Comparison of ENCODE assay signal across 11 mouse cellular contexts in the genomic region with DNA sequence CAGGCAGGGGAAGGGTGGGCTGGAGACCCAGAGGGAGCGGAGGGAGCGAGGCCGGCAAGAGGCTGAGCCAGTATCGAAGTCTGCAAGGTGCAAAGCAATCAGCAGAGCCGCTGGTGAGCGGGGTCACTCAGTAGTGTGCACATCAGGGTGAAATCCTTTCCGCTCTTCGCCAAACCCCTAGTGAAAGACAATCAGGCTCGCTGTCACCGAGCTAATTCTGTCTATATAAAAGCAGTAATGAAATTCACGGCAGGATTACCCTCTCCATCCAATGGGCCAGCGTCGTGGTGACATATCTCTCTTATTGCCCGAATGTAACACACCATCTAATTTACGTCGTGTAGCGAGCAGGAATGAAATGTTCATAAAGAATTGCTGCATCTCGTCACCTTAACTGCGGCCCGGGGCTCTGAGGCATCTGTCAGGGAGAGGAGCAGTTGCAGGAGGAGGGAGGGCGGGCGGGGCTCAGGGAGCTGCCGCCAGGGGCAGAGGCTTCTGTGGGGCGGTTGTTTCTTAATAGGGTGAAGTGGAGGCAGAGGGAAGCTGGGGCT. TPM values are rescaled to one million over a fixed set of nuclear protein-coding genes. Genes with fewer than 3 reads are reported as not detected.
DNase-seq lines count a peak whose midpoint lies in the region; ATAC-seq lines count a peak whose summit lies in the region.
"Had no signal": no experiment of that assay in that cellular context is flagged by ENCODE, and none has a peak within 500 bp of the region (broad histone marks: within the 10 kb centered on the region; RNA-seq: fewer than 3 reads in every experiment).

No protein-coding gene starts in this region.

- H3K36me3 ChIP-seq in heart, embryonic 10.5 days: no peaks in the 10 kb centered on the region
- H3K36me3 ChIP-seq in forebrain, embryonic 16.5 days (ENCODE audit: control insufficient read depth, insufficient read depth): no peaks in the 10 kb centered on the region
- H3K36me3 ChIP-seq in midbrain, embryonic 12.5 days: no peaks in the 10 kb centered on the region
- H3K36me3 ChIP-seq: limb, embryonic 15.5 days had no signal

- no peak overlapping the region for H3K9ac ChIP-seq in forebrain, embryonic 16.5 days (replicated peaks; ENCODE audit: low read depth, low read length)
- H3K9ac ChIP-seq in midbrain, embryonic 12.5 days (replicated peaks): peak overlapping the region; percentile 26
- H3K9ac ChIP-seq: limb, embryonic 15.5 days had no signal

- peaks cover 23% of the 10 kb centered on the region for H3K4me1 ChIP-seq in heart, embryonic 10.5 days
- peaks cover 18% of the 10 kb centered on the region for H3K4me1 ChIP-seq in forebrain, embryonic 16.5 days (replicated peaks; ENCODE audit: control insufficient read depth, insufficient read depth, low read length)
- H3K4me1 ChIP-seq in midbrain, embryonic 12.5 days: peaks cover 22% of the 10 kb centered on the region

- WGBS in heart, embryonic 10.5 days: 7% methylated on average over 24 of the region's 24 CpGs
- WGBS in forebrain, embryonic 16.5 days: 3% methylated on average over 23 of the region's 24 CpGs
- 3% methylated on average over 24 of the region's 24 CpGs for WGBS in midbrain, embryonic 12.5 days

- no peak for DNase-seq in heart, embryonic 10.5 days (ENCODE audit: low spot score)
- DNase-seq in heart, adult 9 months (ENCODE audit: low spot score in 2 of 2): no peak
- DNase-seq in ZHBTc4 (ENCODE audit: low read depth, low spot score) (peak; percentile 40), adipocyte (ENCODE audit: low spot score) (no peak)
- no peak for DNase-seq in right cerebral cortex, postnatal 25 days

- H3K27ac ChIP-seq in heart, embryonic 10.5 days: 0 out of 2 replicates have a peak overlapping the region, but pooled peaks have one; percentile 11
- no peak overlapping the region for H3K27ac ChIP-seq in forebrain, embryonic 16.5 days (ENCODE audit: low read length)
- H3K27ac ChIP-seq in midbrain, embryonic 12.5 days (replicated peaks): peak overlapping the region; percentile 54; the same call in 1 of the 2 replicates
- H3K27ac ChIP-seq: limb, embryonic 15.5 days had no signal

- H3K9me3 ChIP-seq in heart, embryonic 10.5 days: no peaks in the 10 kb centered on the region
- H3K9me3 ChIP-seq in forebrain, embryonic 16.5 days (ENCODE audit: control insufficient read depth, low read length): no peaks in the 10 kb centered on the region
- H3K9me3 ChIP-seq in midbrain, embryonic 12.5 days: no peaks in the 10 kb centered on the region
- H3K9me3 ChIP-seq: limb, embryonic 15.5 days had no signal

- H3K4me3 ChIP-seq in heart, embryonic 10.5 days: peak overlapping the region; percentile 41
- H3K4me3 ChIP-seq in forebrain, embryonic 16.5 days (replicated peaks; ENCODE audit: low read length): no peak overlapping the region
- peak overlapping the region; percentile 25 for H3K4me3 ChIP-seq in midbrain, embryonic 12.5 days
- H3K4me3 ChIP-seq: limb, embryonic 15.5 days had no signal

- peak overlapping the region; percentile 23 for H3K4me2 ChIP-seq in forebrain, embryonic 16.5 days (ENCODE audit: low read length)
- H3K4me2 ChIP-seq in midbrain, embryonic 12.5 days (replicated peaks): peak overlapping the region; percentile 47
- H3K4me2 ChIP-seq: limb, embryonic 15.5 days had no signal

- H3K27me3 ChIP-seq in heart, embryonic 10.5 days (ENCODE audit: insufficient read depth, poor library complexity, severe bottlenecking): peaks cover 41% of the 10 kb centered on the region
- H3K27me3 ChIP-seq in forebrain, embryonic 16.5 days (replicated peaks; ENCODE audit: control insufficient read depth, insufficient read depth, low read length): peaks cover 7% of the 10 kb centered on the region; the same call in 1 of the 2 replicates
- peaks cover 55% of the 10 kb centered on the region for H3K27me3 ChIP-seq in midbrain, embryonic 12.5 days

- ATAC-seq in forebrain, embryonic 16.5 days: 0 out of 2 replicates have a peak, but pooled peaks have one; percentile 41
- ATAC-seq in midbrain, embryonic 12.5 days (ENCODE audit: low FRiP score, low read depth): peak; percentile 44
- ATAC-seq in cerebellum, adult (ENCODE audit: insufficient number of reproducible peaks, low FRiP score, low TSS enrichment): no peak
- ATAC-seq: intestine, postnatal 0 days; Patski had no signal

RNA-seq across cellular contexts. Expression of gene Btrc, which starts 33.7 kb away (rescaled TPM):
- 46.9 and 47.8 TPM in 2 replicates for polyA plus RNA-seq in heart, embryonic 10.5 days (2016; fragmentation: Nextera tagmentation; extraction: Ambion mirVana)
- 65.1 and 65.8 TPM in 2 replicates for polyA plus RNA-seq in forebrain, embryonic 16.5 days (2015; fragmentation: Nextera tagmentation; extraction: Ambion mirVana)
- polyA plus RNA-seq in midbrain, embryonic 12.5 days (2016; fragmentation: Nextera tagmentation; extraction: Ambion mirVana): 56.5 and 58.7 TPM in 2 replicates
